Mouse (Mus musculus) gastrocnemius, adult 2 months (tissue): ENCODE measurements around the gene Gm21860. TPM values are rescaled to one million over a fixed set of nuclear protein-coding genes. Genes with fewer than 3 reads are reported as not detected.
"Not testable (repeated sequence)": the region's sequence is repeated elsewhere in the genome, so short reads cannot be mapped to it uniquely, and the experiment has no call there.

Experiments used
- DNase-seq: peaks from one replicate; pipeline ENCODE4 v3.0.0; 2022
- H3K27ac ChIP-seq: fragments of 200-600 bp; 2 replicates; pipeline ENCODE4 v1.8.1; 2022; ENCODE audit warnings: mild to moderate bottlenecking
- H3K4me3 ChIP-seq: fragments of 200-600 bp; 2 replicates; pipeline ENCODE4 v1.8.1; 2022; ENCODE audit warnings: mild to moderate bottlenecking, moderate library complexity
- CTCF ChIP-seq: fragments of 200-600 bp; IDR thresholded peaks from 2 replicates; pipeline ENCODE4 v1.8.1; 2022; ENCODE audit warnings: antibody characterized with exemption, mild to moderate bottlenecking, moderate library complexity
- intact Hi-C: fragments of 180-260 bp; cut with DNase I; formaldehyde crosslinking; loops from one replicate; pipeline ENCODE4 v1.15.1; 2025
- long read RNA-seq, 2 experiments: library from polyadenylated mRNA; stranded (forward); transcript quantifications; one replicate each; pipeline ENCODE4 v2.0.0; 2021
- total RNA-seq, 2 experiments: library from RNA; stranded (reverse); gene quantifications; 2 replicates each; pipeline ENCODE4 v1.2.3; 2021

Gene Gm21860
- not detected for total RNA-seq
- long read RNA-seq, experiment 1, result 0 reads
- long read RNA-seq, experiment 2, result 0 reads

DNA sequence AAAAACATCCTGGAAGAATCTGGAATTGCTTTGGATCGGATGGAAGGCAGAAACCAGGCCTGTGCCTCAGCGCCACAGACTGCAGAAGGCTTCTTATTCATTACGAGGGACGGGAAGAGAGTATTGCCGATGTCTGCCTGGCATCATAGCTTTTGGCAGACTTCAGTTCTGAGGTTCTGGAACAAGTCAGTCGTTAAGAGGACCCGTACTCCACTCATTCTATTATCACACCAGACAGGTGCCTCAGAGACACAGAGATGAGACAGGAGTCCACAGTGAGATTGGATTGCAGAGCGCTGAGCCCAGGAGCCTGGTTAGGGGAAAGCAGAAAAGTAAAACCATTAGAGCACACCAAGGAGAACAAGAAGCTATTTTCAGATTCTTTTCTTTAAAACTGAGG, at the start of gene Gm21860:
Gm21860 (minus strand) TSS at position 101 of the 400 bp plus-strand sequence.
- intact Hi-C loops, H3K4me3 ChIP-seq, DNase-seq, H3K27ac ChIP-seq: not testable (repeated sequence)

DNA sequence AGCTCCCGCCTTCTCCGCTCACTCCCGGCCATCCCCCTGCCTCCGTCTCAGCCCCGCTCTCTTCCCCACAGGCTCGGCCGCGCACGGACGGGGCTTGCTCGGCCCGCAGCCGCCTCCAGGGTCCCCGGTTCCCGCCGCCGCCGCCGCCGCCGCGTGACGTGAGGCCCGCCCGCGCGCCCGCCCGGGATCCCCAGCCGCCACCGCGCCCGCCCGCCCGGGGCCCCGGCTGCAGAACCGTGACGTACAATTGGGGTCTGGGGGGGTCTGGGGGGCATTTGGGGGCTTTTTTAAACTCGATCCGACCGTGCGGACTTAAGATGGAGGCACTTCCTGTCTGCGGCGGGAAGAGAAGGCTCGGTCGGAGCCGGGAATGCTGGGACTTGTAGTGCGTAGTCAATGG, 29.8 kb upstream of the Gm21860 start, which contains the start of gene Gm47283:
Gm47283 (plus strand) TSS at position 301 of the 400 bp plus-strand sequence.
- H3K4me3 ChIP-seq, H3K27ac ChIP-seq, DNase-seq, intact Hi-C loops: not testable (repeated sequence)

DNA sequence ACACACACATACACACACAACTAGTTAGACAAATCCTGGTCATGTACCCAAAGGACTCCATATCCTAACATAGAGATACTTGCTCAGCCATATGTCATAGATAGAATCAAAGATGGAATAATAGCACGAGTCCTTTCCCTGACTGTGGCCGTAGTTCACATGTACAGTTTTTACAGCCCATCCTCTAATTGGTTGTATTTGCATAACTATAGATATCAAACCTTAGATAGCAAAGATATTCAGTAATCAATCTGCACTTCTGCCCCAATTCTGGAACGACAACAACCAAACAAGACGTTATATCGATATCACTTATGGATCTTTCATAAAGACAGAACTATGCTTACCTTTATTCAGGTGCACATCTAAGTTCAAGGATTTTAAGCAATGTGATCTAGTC, 9.4 kb downstream of the Gm21860 start:
- DNase-seq, H3K27ac ChIP-seq, intact Hi-C loops, H3K4me3 ChIP-seq: not testable (repeated sequence)

DNA sequence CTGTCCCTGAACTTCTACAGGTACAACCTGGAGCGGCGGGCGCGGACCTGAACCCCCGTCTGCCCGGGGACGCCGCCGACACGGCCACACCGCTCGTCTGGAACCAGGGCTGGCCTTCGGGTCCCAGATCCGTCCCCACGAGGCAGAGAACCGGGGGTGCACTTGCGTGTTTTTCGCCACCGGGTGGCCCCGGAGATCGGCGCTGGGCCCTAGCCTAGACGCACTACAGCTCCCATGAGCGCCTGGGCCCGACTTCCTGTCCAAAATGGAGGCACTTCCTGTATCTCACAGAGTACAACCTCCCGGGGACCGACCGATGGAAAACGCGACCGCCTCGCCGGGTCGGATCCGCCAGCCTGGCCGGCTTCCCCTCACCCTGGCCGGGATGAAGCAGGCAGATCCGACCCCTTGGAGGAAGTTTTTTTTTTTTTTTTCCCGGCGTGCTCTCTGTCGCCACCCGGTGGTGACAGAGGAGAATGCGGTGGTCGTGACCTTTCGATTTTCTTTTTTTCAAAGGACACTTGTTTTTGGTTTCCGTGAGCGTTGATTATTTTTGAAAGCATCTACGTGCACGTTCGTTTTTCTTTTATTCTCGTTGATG, 10.1 kb downstream of the Gm21860 start:
- peak overlapping the region; percentile 56 for H3K4me3 ChIP-seq
- peak overlapping the region; percentile 46; the same call in 1 of the 2 replicates for H3K27ac ChIP-seq
- DNase-seq, result peak; percentile 91
- intact Hi-C loops, result not testable (repeated sequence)

- Histone ChIP-seq H3K4me3 (peak overlapping the region; percentile 56), H3K27ac (no peak overlapping the region)
- no peak for TF ChIP-seq CTCF
- intact Hi-C loops, result no loop called here
- DNase-seq, result peak; percentile 27
Measured at GRCm38 (mm10) chrY:90743811-90744220, 10.8 kb downstream of the Gm21860 start.

DNA sequence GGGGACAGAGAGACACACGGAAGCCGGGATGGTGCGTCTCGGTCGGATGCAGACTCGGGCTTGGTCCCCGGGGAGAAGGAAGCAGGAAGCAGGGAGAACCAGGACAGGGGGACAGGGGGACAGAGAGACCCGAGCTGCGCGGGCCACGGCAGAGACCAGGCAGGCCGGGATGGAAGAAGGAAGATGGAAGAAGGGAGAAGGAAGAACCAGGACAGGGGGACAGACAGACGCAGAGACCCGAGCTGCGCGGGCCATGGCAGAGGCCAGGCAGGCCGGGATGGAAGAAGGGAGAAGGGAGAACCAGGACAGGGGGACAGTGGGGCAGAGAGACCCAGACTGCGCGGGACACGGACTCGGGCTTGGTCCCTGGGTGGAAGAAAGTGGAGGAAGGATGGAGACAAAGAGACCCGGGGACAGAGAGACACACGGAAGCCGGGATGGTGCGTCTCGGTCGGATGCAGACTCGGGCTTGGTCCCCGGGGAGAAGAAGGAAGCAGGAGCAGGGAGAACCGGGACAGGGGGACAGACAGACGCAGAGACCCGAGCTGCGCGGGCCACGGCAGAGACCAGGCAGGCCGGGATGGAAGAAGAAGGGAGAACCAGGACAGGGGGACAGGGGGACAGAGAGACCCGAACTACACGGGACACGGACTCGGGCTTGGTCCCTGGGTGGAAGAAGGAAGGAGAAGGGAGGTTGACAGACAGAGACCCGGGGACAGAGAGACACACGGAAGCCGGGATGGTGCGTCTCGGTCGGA, 11.4 kb downstream of the Gm21860 start:
- intact Hi-C loops, H3K27ac ChIP-seq, H3K4me3 ChIP-seq: not testable (repeated sequence)
- peak; percentile 31 for DNase-seq

DNA sequence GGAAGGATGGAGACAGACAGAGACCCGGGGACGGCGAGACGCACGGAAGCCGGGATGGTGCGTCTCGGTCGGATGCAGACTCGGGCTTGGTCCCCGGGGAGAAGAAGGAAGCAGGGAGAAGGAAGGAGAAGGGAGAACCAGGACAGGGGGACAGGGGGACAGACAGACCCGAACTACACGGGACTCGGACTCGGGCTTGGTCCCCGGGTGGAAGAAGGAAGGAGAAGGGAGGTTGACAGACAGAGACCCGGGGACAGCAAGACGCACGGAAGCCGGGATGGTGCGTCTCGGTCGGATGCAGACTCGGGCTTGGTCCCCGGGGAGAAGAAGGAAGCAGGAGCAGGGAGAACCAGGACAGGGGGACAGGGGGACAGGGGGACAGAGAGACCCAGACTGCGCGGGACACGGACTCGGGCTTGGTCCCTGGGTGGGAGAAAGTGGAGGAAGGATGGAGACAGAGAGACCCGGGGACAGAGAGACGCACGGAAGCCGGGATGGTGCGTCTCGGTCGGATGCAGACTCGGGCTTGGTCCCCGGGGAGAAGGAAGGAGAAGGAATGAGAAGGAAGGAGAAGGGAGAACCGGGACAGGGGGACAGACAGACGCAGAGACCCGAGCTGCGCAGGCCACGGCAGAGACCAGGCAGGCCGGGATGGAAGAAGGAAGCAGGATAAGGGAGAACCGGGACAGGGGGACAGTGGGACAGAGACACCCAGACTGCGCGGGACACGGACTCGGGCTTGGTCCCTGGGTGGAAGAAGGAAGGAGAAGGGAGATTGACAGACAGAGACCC, 12.2 kb downstream of the Gm21860 start:
- DNase-seq, result peak; percentile 22
- intact Hi-C loops, H3K4me3 ChIP-seq: not testable (repeated sequence)

GRCm38 (mm10) chrY:90741452-90742260, 13.0 kb downstream of the Gm21860 start:
- DNase-seq, result peak; percentile 57
- intact Hi-C loops, H3K4me3 ChIP-seq: not testable (repeated sequence)

More for the DNA sequence above, 12.2 kb downstream of the Gm21860 start:
- not testable (repeated sequence) for H3K27ac ChIP-seq

GRCm38 (mm10) chrY:90741006-90741405, 13.6 kb downstream of the Gm21860 start:
- intact Hi-C loops, H3K4me3 ChIP-seq, H3K27ac ChIP-seq: not testable (repeated sequence)
- DNase-seq, result peak; percentile 34

More at GRCm38 (mm10) chrY:90741452-90742260, 13.0 kb downstream of the Gm21860 start:
- not testable (repeated sequence) for H3K27ac ChIP-seq

DNA sequence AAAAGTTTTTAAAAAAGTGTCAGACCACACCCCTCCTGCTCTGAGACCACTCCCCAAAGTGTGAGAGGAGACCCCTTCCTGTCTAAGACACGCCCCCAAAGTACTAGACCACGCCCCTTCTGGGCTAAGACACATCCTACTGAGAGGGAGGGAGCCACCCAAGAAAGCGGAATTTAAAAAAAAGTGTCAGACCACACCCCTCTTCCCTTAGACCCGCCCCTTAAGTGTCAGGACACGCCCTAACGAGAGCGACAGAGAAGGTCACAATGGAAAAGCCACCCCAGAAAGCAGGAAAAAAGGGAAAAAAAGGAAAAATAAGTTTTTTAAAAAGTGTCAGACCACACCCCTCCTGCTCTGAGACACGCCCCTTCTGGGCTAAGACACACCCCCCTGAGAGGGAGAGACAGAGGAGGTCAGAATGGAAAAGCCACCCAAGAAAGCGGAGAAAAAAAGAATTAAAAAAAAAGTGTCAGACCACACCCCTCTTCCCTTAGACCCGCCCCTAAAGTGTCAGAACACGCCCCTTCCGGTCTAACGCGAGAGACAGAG, 14.5 kb downstream of the Gm21860 start:
- TF ChIP-seq CTCF, result no peak
- intact Hi-C loops, result no loop called here
- DNase-seq, result peak; percentile 55
- Histone ChIP-seq H3K27ac (no peak overlapping the region), H3K4me3 (no peak overlapping the region)

- H3K27ac ChIP-seq, intact Hi-C loops, H3K4me3 ChIP-seq: not testable (repeated sequence)
- DNase-seq, result peak; percentile 51
Measured at GRCm38 (mm10) chrY:90739531-90740012, 15.0 kb downstream of the Gm21860 start.

GRCm38 (mm10) chrY:90738841-90739530, 15.6 kb downstream of the Gm21860 start:
- intact Hi-C loops, H3K4me3 ChIP-seq, H3K27ac ChIP-seq: not testable (repeated sequence)
- peak; percentile 65 for DNase-seq
